20 mouse cellular contexts compared by ENCODE assay signal in the genomic region with DNA sequence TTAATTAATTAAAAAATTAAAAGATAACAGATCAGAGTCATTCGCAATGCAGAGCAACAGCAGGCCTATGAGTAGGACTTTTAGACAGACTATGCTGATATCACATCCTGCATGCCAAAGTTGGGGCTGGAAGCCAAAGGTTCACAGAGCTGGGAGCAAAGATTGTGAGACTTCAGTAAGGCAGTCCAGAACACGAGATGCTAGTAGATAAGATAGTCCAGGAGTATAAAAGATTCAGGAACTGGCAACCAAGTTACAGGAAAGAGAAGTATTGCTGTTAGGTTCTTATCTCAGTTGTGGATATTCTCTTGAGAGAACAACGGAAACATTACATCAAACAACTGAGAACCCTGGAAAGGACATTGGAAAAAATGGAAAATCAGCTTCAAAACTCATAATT. TPM values are rescaled to one million over a fixed set of nuclear protein-coding genes. Genes with fewer than 3 reads are reported as not detected.
A peak's percentile ranks its signal among the peaks of the same experiment; 100 is the strongest.
DNase-seq lines count a peak whose midpoint lies in the region; ATAC-seq and TF ChIP-seq lines count a peak whose summit lies in the region.
"Had no signal": no experiment of that assay in that cellular context is flagged by ENCODE, and none has a peak within 500 bp of the region (broad histone marks: within the 10 kb centered on the region; RNA-seq: fewer than 3 reads in every experiment).

No protein-coding gene starts in this region.

- no peaks in the 10 kb centered on the region for H3K27me3 ChIP-seq in kidney, postnatal 0 days (ENCODE audit: insufficient read depth, low read length)
- H3K27me3 ChIP-seq: embryonic facial prominence, embryonic 12.5 days had no signal

- no peak overlapping the region for H3K9ac ChIP-seq in kidney, postnatal 0 days (ENCODE audit: low read depth, low read length)
- H3K9ac ChIP-seq: embryonic facial prominence, embryonic 12.5 days; heart, embryonic 15.5 days; liver, embryonic 14.5 days; midbrain, embryonic 12.5 days had no signal

- no peak for ATAC-seq in kidney, postnatal 0 days (replicated peaks; ENCODE audit: low FRiP score, low read depth)
- ATAC-seq: activated CD4-positive, CD25-positive, alpha-beta regulatory T cell, adult 4 months; Patski had no signal

- H3K9me3 ChIP-seq in kidney, postnatal 0 days (replicated peaks; ENCODE audit: low read length): no peaks in the 10 kb centered on the region
- H3K9me3 ChIP-seq: embryonic facial prominence, embryonic 12.5 days; heart, embryonic 15.5 days; midbrain, embryonic 12.5 days had no signal

- H3K4me1 ChIP-seq in lung, adult 2 months (ENCODE audit: control insufficient read depth, insufficient read depth, low read length): peaks cover 3% of the 10 kb centered on the region
- peaks cover 9% of the 10 kb centered on the region; the same call in 1 of the 2 replicates for H3K4me1 ChIP-seq in kidney, postnatal 0 days (replicated peaks; ENCODE audit: insufficient read depth, low read length)

- H3K36me3 ChIP-seq in kidney, postnatal 0 days (ENCODE audit: insufficient read depth, low read length): no peaks in the 10 kb centered on the region
- H3K36me3 ChIP-seq: embryonic facial prominence, embryonic 12.5 days; heart, embryonic 15.5 days; midbrain, embryonic 12.5 days had no signal

- 36% methylated on average over 3 of the region's 3 CpGs for WGBS in lung, adult 2 months
- 64% methylated on average over 3 of the region's 3 CpGs for WGBS in kidney, postnatal 0 days

- H3K27ac ChIP-seq in kidney, postnatal 0 days: no peak overlapping the region
- H3K27ac ChIP-seq: embryonic facial prominence, embryonic 12.5 days; gastrocnemius, adult 2 months; layer of hippocampus, adult 2 months; left cerebral cortex, adult 2 months; liver, embryonic 14.5 days; midbrain, embryonic 12.5 days had no signal

- H3K4me3 ChIP-seq in lung, adult 2 months (replicated peaks; ENCODE audit: extremely low read depth, low read depth, low read length): no peak overlapping the region
- H3K4me3 ChIP-seq in kidney, postnatal 0 days (replicated peaks; ENCODE audit: low read depth, low read length): no peak overlapping the region
- H3K4me3 ChIP-seq: embryonic facial prominence, embryonic 12.5 days; gastrocnemius, adult 2 months; heart, embryonic 15.5 days; layer of hippocampus, adult 2 months; left cerebral cortex, adult 2 months; midbrain, embryonic 12.5 days had no signal

- no peak for TF ChIP-seq CTCF in lung, adult 2 months (IDR thresholded peaks at IDR 0.05; ENCODE audit: insufficient read depth, low read length)
- no peak for TF ChIP-seq CTCF in kidney, postnatal 0 days (IDR thresholded peaks at IDR 0.05; ENCODE audit: low read depth)

- H3K4me2 ChIP-seq in kidney, postnatal 0 days (ENCODE audit: low read length): no peak overlapping the region
- H3K4me2 ChIP-seq: embryonic facial prominence, embryonic 12.5 days; heart, embryonic 15.5 days; midbrain, embryonic 12.5 days had no signal

- TF ChIP-seq POLR2A in lung, adult 2 months (IDR thresholded peaks at IDR 0.05; ENCODE audit: borderline replicate concordance, extremely low read depth, low read depth, low read length): no peak

- peak; percentile 62 for DNase-seq in heart, adult 8-10 months (ENCODE audit: low spot score)
- no peak for DNase-seq in heart, postnatal 4 days
- peak; percentile 54 to 73 for DNase-seq in lung, adult 18-20 months
- DNase-seq in lung, adult 2 months: no peak
- DNase-seq in kidney, postnatal 0 days (ENCODE audit: low spot score): peak; percentile 22
- peak; percentile 79 for DNase-seq in lung, postnatal 36 days
- no peak for DNase-seq in layer of hippocampus, postnatal 25 days (ENCODE audit: extremely low spot score in 1 of 2, low spot score in 1 of 2)
- DNase-seq in thymus, postnatal 0 days (ENCODE audit: low spot score): no peak
- DNase-seq: adrenal gland, postnatal 25 days; cerebellum, adult 8-10 months; gastrocnemius, adult 2 months; thymus, postnatal 36 days had no signal

RNA-seq across cellular contexts. Expression of gene Zfp688, which starts 4.5 kb away (rescaled TPM):
- 1 to 10 TPM; 4.2 to 4.8 (median 4.3) TPM for total RNA-seq in heart, adult 8-10 months (2022)
- 1 to 10 TPM; 3.8 to 6.0 TPM for total RNA-seq in heart, postnatal 4 days (2021)
- polyA plus RNA-seq in lung, adult 2 months (2012; rRNA removed): 22.6 and 23.0 TPM in 2 replicates
- 29.7 and 31.9 TPM in 2 replicates for polyA plus RNA-seq in kidney, postnatal 0 days (2015; fragmentation: Nextera tagmentation; extraction: Ambion mirVana)
- total RNA-seq in layer of hippocampus, postnatal 25 days (2021): 10 to 100 TPM; 12.4 to 14.9 TPM
- 26.2 and 28.0 TPM in 2 replicates for polyA plus RNA-seq in thymus, postnatal 0 days (2015; fragmentation: Nextera tagmentation; extraction: Ambion mirVana)

RNA-seq across cellular contexts. Expression of gene Zfp764, which starts 19.7 kb away (rescaled TPM):
- total RNA-seq in heart, adult 8-10 months (2022): 1 to 10 TPM; 2.3 to 4.4 (median 3.2) TPM
- total RNA-seq in heart, postnatal 4 days (2021): 1 to 10 TPM; 4.9 to 5.0 TPM
- 7.5 and 8.5 TPM in 2 replicates for polyA plus RNA-seq in lung, adult 2 months (2012; rRNA removed)
- 5.6 and 6.7 TPM in 2 replicates for polyA plus RNA-seq in kidney, postnatal 0 days (2015; fragmentation: Nextera tagmentation; extraction: Ambion mirVana)
- 1 to 10 TPM; 3.7 to 4.0 TPM for total RNA-seq in layer of hippocampus, postnatal 25 days (2021)
- 6.8 and 7.0 TPM in 2 replicates for polyA plus RNA-seq in thymus, postnatal 0 days (2015; fragmentation: Nextera tagmentation; extraction: Ambion mirVana)

RNA-seq across cellular contexts. Expression of gene Zfp689, which starts 22.6 kb away (rescaled TPM):
- 1 to 10 TPM; 1.2 to 2.1 (median 1.4) TPM for total RNA-seq in heart, adult 8-10 months (2022)
- 1 to 10 TPM; 3.9 to 4.8 TPM for total RNA-seq in heart, postnatal 4 days (2021)
- polyA plus RNA-seq in lung, adult 2 months (2012; rRNA removed): 4.9 and 5.6 TPM in 2 replicates
- 4.8 and 5.0 TPM in 2 replicates for polyA plus RNA-seq in kidney, postnatal 0 days (2015; fragmentation: Nextera tagmentation; extraction: Ambion mirVana)
- total RNA-seq in layer of hippocampus, postnatal 25 days (2021): 1 to 10 TPM; 6.6 to 6.7 TPM
- polyA plus RNA-seq in thymus, postnatal 0 days (2015; fragmentation: Nextera tagmentation; extraction: Ambion mirVana): 4.3 and 4.7 TPM in 2 replicates

RNA-seq across cellular contexts. Expression of gene E430018J23Rik, which starts 32.9 kb away (rescaled TPM):
- total RNA-seq in heart, adult 8-10 months (2022): 1 to 10 TPM; 2.9 to 5.1 (median 3.9) TPM
- total RNA-seq in heart, postnatal 4 days (2021): 1 to 10 TPM; 4.0 to 4.8 TPM
- polyA plus RNA-seq in lung, adult 2 months (2012; rRNA removed): 7.6 TPM in 2 replicates
- 6.5 and 7.4 TPM in 2 replicates for polyA plus RNA-seq in kidney, postnatal 0 days (2015; fragmentation: Nextera tagmentation; extraction: Ambion mirVana)
- total RNA-seq in layer of hippocampus, postnatal 25 days (2021): 1 to 10 TPM; 7.9 to 9.0 TPM
- 4.4 and 4.9 TPM in 2 replicates for polyA plus RNA-seq in thymus, postnatal 0 days (2015; fragmentation: Nextera tagmentation; extraction: Ambion mirVana)

RNA-seq across cellular contexts. Expression of gene Prr14, which starts 33.1 kb away (rescaled TPM):
- 10 to 100 TPM; 25.6 to 27.9 (median 27.3) TPM for total RNA-seq in heart, adult 8-10 months (2022)
- total RNA-seq in heart, postnatal 4 days (2021): 10 to 100 TPM; 28.0 to 28.9 TPM
- 80.2 and 89.0 TPM in 2 replicates for polyA plus RNA-seq in lung, adult 2 months (2012; rRNA removed)
- polyA plus RNA-seq in kidney, postnatal 0 days (2015; fragmentation: Nextera tagmentation; extraction: Ambion mirVana): 37.1 and 37.5 TPM in 2 replicates
- 10 to 100 TPM; 26.4 to 33.9 TPM for total RNA-seq in layer of hippocampus, postnatal 25 days (2021)
- 51.0 and 54.6 TPM in 2 replicates for polyA plus RNA-seq in thymus, postnatal 0 days (2015; fragmentation: Nextera tagmentation; extraction: Ambion mirVana)

Comparison
In these comparisons a context has a peak if more than half of its experiments do, and no peak if none do; other contexts are left out.
1. DNase-seq: peak in heart, adult 8-10 months (single experiment), lung, adult 18-20 months (2 of 2), kidney, postnatal 0 days (single experiment) and lung, postnatal 36 days (single experiment); none in heart, postnatal 4 days (single experiment), lung, adult 2 months (single experiment), layer of hippocampus, postnatal 25 days (0 of 2) and thymus, postnatal 0 days (single experiment).